Mouse (Mus musculus): ENCODE data around the gene Gm9817.

DNA sequence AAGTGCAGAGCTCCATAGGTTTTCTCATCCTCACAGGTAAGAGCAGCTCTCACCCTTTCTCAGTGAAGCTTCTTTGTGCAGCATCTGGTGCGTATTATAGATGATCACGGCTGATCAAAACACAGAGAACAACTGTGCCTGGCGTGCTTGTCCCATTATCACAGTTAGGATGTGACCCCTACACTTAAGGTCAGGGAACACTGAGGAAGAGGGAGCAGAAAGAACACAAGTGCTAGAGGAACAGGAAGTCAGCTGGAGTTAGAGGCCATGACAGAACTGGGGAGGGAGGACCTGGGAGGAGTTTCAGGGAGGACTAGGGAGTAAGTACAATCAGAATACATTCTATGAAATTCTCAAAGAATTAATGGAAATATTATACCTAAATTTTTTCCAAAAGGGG lies 35.0 kb upstream of the Gm9817 start:
- no peak for TF ChIP-seq CTCF (IDR thresholded peaks at IDR 0.05; ENCODE audit: control insufficient read depth, insufficient read depth, low read length)
- no peak for TF ChIP-seq POLR2A (IDR thresholded peaks at IDR 0.05; ENCODE audit: borderline replicate concordance, control insufficient read depth, low read depth, low read length)

All from bone marrow, adult 2 months (tissue).